Comparison of ENCODE assay signal across 24 mouse cellular contexts in genomic region chr12:31532054-31532453, GRCm38 (mm10). TPM values are rescaled to one million over a fixed set of nuclear protein-coding genes. Genes with fewer than 3 reads are reported as not detected.
DNase-seq lines count a peak whose midpoint lies in the region; ATAC-seq and TF ChIP-seq lines count a peak whose summit lies in the region.
"Had no signal": no experiment of that assay in that cellular context is flagged by ENCODE, and none has a peak within 500 bp of the region (broad histone marks: within the 10 kb centered on the region; RNA-seq: fewer than 3 reads in every experiment).

No protein-coding gene starts in this region.

- TF ChIP-seq POLR2A in ES-Bruce4 (IDR thresholded peaks at IDR 0.05; ENCODE audit: insufficient read depth, low read length), result no peak

- no peak for TF ChIP-seq EP300 in ES-Bruce4 (IDR thresholded peaks at IDR 0.05; ENCODE audit: insufficient read depth, low read depth, low read length)

- peak; percentile 55 for DNase-seq in heart, adult 11 months
- DNase-seq in heart, embryonic 10.5 days (ENCODE audit: low spot score), result no peak
- DNase-seq in limb, embryonic 10.5 days (ENCODE audit: low spot score), result no peak
- peak; percentile 41 for DNase-seq in layer of hippocampus, adult 9-11 months
- DNase-seq: adrenal gland, postnatal 14 days; cerebellum, adult 2 months; cerebellum, postnatal 36 days; embryo, embryonic 11 days; gastrocnemius, adult 2 months; kidney, adult 8-10 months; kidney, postnatal 25 days; lung, adult 18-20 months; lung, postnatal 10 days; thymus, adult 18-20 months had no signal

- H3K9me3 ChIP-seq in heart, embryonic 10.5 days, result no peaks in the 10 kb centered on the region
- H3K9me3 ChIP-seq in limb, embryonic 12.5 days, result no peaks in the 10 kb centered on the region
- no peaks in the 10 kb centered on the region for H3K9me3 ChIP-seq in limb, embryonic 10.5 days (replicated peaks)
- no peaks in the 10 kb centered on the region for H3K9me3 ChIP-seq in ES-Bruce4 (replicated peaks; ENCODE audit: control insufficient read depth, insufficient read depth, low read length, poor library complexity, severe bottlenecking)
- H3K9me3 ChIP-seq in heart, embryonic 11.5 days (replicated peaks; ENCODE audit: control insufficient read depth, low read length), result no peaks in the 10 kb centered on the region
- H3K9me3 ChIP-seq: embryonic facial prominence, embryonic 15.5 days; intestine, embryonic 15.5 days; liver, embryonic 12.5 days; midbrain, embryonic 10.5 days had no signal

- no peak overlapping the region for H3K27ac ChIP-seq in heart, embryonic 10.5 days
- no peak overlapping the region for H3K27ac ChIP-seq in limb, embryonic 12.5 days
- H3K27ac ChIP-seq in limb, embryonic 10.5 days, result no peak overlapping the region
- no peak overlapping the region for H3K27ac ChIP-seq in ES-Bruce4 (ENCODE audit: insufficient read depth, low read length)
- H3K27ac ChIP-seq in heart, embryonic 11.5 days (ENCODE audit: low read depth, low read length), result no peak overlapping the region
- H3K27ac ChIP-seq: embryonic facial prominence, embryonic 15.5 days; gastrocnemius, adult 2 months; intestine, embryonic 15.5 days; liver, embryonic 12.5 days; midbrain, embryonic 10.5 days had no signal

- H3K36me3 ChIP-seq in heart, embryonic 10.5 days, result no peaks in the 10 kb centered on the region
- no peaks in the 10 kb centered on the region for H3K36me3 ChIP-seq in limb, embryonic 12.5 days
- no peaks in the 10 kb centered on the region for H3K36me3 ChIP-seq in limb, embryonic 10.5 days
- H3K36me3 ChIP-seq in ES-Bruce4 (ENCODE audit: control insufficient read depth, insufficient read depth, low read length, poor library complexity, severe bottlenecking), result no peaks in the 10 kb centered on the region
- H3K36me3 ChIP-seq in heart, embryonic 11.5 days (ENCODE audit: control insufficient read depth, insufficient read depth, low read length), result no peaks in the 10 kb centered on the region
- H3K36me3 ChIP-seq: embryonic facial prominence, embryonic 15.5 days; intestine, embryonic 15.5 days; liver, embryonic 12.5 days; midbrain, embryonic 10.5 days had no signal

- 73% methylated on average over 14 of the region's 14 CpGs for WGBS in heart, embryonic 10.5 days
- 63% methylated on average over 14 of the region's 14 CpGs for WGBS in limb, embryonic 12.5 days
- 70% methylated on average over 14 of the region's 14 CpGs for WGBS in limb, embryonic 10.5 days
- WGBS in heart, embryonic 11.5 days (ENCODE audit: insufficient replicate concordance), result 68% methylated on average over 14 of the region's 14 CpGs

- H3K4me2 ChIP-seq in limb, embryonic 12.5 days, result peak overlapping the region; percentile 17; the same call in 1 of the 2 replicates
- H3K4me2 ChIP-seq in heart, embryonic 11.5 days, result no peak overlapping the region; the same call in 1 of the 2 replicates
- H3K4me2 ChIP-seq: embryonic facial prominence, embryonic 15.5 days; intestine, embryonic 15.5 days; liver, embryonic 12.5 days had no signal

- H3K4me1 ChIP-seq in heart, embryonic 10.5 days, result peaks cover 8% of the 10 kb centered on the region
- H3K4me1 ChIP-seq in limb, embryonic 12.5 days (replicated peaks), result peaks cover 17% of the 10 kb centered on the region
- peaks cover 19% of the 10 kb centered on the region for H3K4me1 ChIP-seq in limb, embryonic 10.5 days
- H3K4me1 ChIP-seq in ES-Bruce4 (ENCODE audit: control insufficient read depth, insufficient read depth, low read length), result no peaks in the 10 kb centered on the region
- no peaks in the 10 kb centered on the region for H3K4me1 ChIP-seq in heart, embryonic 11.5 days (ENCODE audit: control insufficient read depth, insufficient read depth, low read length)
- H3K4me1 ChIP-seq: embryonic facial prominence, embryonic 15.5 days; intestine, embryonic 15.5 days; liver, embryonic 12.5 days had no signal

- H3K27me3 ChIP-seq in heart, embryonic 10.5 days (ENCODE audit: insufficient read depth, poor library complexity, severe bottlenecking), result no peaks in the 10 kb centered on the region
- H3K27me3 ChIP-seq in limb, embryonic 12.5 days, result peaks cover 4% of the 10 kb centered on the region; the same call in 1 of the 2 replicates
- no peaks in the 10 kb centered on the region for H3K27me3 ChIP-seq in limb, embryonic 10.5 days (ENCODE audit: low read depth, poor library complexity, severe bottlenecking)
- no peaks in the 10 kb centered on the region for H3K27me3 ChIP-seq in ES-Bruce4 (ENCODE audit: control insufficient read depth, insufficient read depth, low read length, poor library complexity, severe bottlenecking)
- H3K27me3 ChIP-seq in heart, embryonic 11.5 days (ENCODE audit: control insufficient read depth, insufficient read depth, low read length), result no peaks in the 10 kb centered on the region
- H3K27me3 ChIP-seq: CH12.LX; embryonic facial prominence, embryonic 15.5 days; intestine, embryonic 15.5 days; liver, embryonic 12.5 days had no signal

- ATAC-seq in limb, embryonic 12.5 days (ENCODE audit: insufficient number of reproducible peaks, insufficient read depth, low FRiP score, low TSS enrichment, low read depth), result no peak
- no peak for ATAC-seq in heart, embryonic 11.5 days (replicated peaks; ENCODE audit: insufficient number of reproducible peaks, low FRiP score, low TSS enrichment)
- ATAC-seq: hindbrain, embryonic 16.5 days; intestine, embryonic 15.5 days; liver, embryonic 12.5 days; Patski had no signal

- H3K4me3 ChIP-seq in heart, embryonic 10.5 days, result no peak overlapping the region
- no peak overlapping the region for H3K4me3 ChIP-seq in limb, embryonic 12.5 days (replicated peaks)
- no peak overlapping the region for H3K4me3 ChIP-seq in limb, embryonic 10.5 days
- H3K4me3 ChIP-seq in ES-Bruce4 (ENCODE audit: low read depth, low read length), result peak overlapping the region; percentile 29
- H3K4me3 ChIP-seq in heart, embryonic 11.5 days (ENCODE audit: low read depth, low read length), result no peak overlapping the region
- H3K4me3 ChIP-seq: embryonic facial prominence, embryonic 15.5 days; gastrocnemius, adult 2 months; intestine, embryonic 15.5 days; liver, embryonic 12.5 days; midbrain, embryonic 10.5 days had no signal

- H3K9ac ChIP-seq in limb, embryonic 12.5 days (replicated peaks), result no peak overlapping the region
- no peak overlapping the region for H3K9ac ChIP-seq in ES-Bruce4 (ENCODE audit: low read depth, poor library complexity, severe bottlenecking)
- no peak overlapping the region for H3K9ac ChIP-seq in heart, embryonic 11.5 days (ENCODE audit: low read depth, low read length)
- H3K9ac ChIP-seq: embryonic facial prominence, embryonic 15.5 days; intestine, embryonic 15.5 days; liver, embryonic 12.5 days had no signal

- no peak for TF ChIP-seq CTCF in ES-Bruce4 (IDR thresholded peaks at IDR 0.05; ENCODE audit: low read depth, low read length)

RNA-seq across cellular contexts. Expression of gene Slc26a4, which starts 27.7 kb away (rescaled TPM):
- polyA plus RNA-seq in heart, embryonic 10.5 days (2016; fragmentation: Nextera tagmentation; extraction: Ambion mirVana), result 0.05 and 0.18 TPM in 2 replicates
- 0.06 and 0.09 TPM in 2 replicates for polyA plus RNA-seq in limb, embryonic 12.5 days (2016; fragmentation: Nextera tagmentation; extraction: Ambion mirVana)
- 0.05 and 0.15 TPM in 2 replicates for polyA plus RNA-seq in limb, embryonic 10.5 days (2016; fragmentation: Nextera tagmentation; extraction: Ambion mirVana)
- polyA plus RNA-seq in ES-Bruce4 (2011; ENCODE audit: insufficient read depth, insufficient read length, low read depth, missing spikeins), result not detected in 2 replicates
- polyA plus RNA-seq in heart, embryonic 11.5 days (2014; fragmentation: Nextera tagmentation; extraction: Ambion mirVana), result 0.19 TPM in 1 of 2 replicates, not detected in the other
- polyA plus RNA-seq: cerebellum, adult 2 months; liver, embryonic 12.5 days; midbrain, embryonic 10.5 days had no signal

RNA-seq across cellular contexts. Expression of gene Cbll1, which starts 32.6 kb away (rescaled TPM):
- 10.6 and 12.6 TPM in 2 replicates for polyA plus RNA-seq in heart, embryonic 10.5 days (2016; fragmentation: Nextera tagmentation; extraction: Ambion mirVana)
- polyA plus RNA-seq in limb, embryonic 12.5 days (2016; fragmentation: Nextera tagmentation; extraction: Ambion mirVana), result 12.1 and 12.5 TPM in 2 replicates
- 17.1 and 18.7 TPM in 2 replicates for polyA plus RNA-seq in limb, embryonic 10.5 days (2016; fragmentation: Nextera tagmentation; extraction: Ambion mirVana)
- polyA plus RNA-seq in ES-Bruce4 (2011; ENCODE audit: insufficient read depth, insufficient read length, low read depth, missing spikeins), result 45.3 and 47.6 TPM in 2 replicates
- polyA plus RNA-seq in heart, embryonic 11.5 days (2014; fragmentation: Nextera tagmentation; extraction: Ambion mirVana), result 11.8 and 16.3 TPM in 2 replicates

Comparison
In these comparisons a context has a peak if more than half of its experiments do, and no peak if none do; other contexts are left out.
1. DNase-seq: peak in heart, adult 11 months (single experiment) and layer of hippocampus, adult 9-11 months (single experiment); none in heart, embryonic 10.5 days (single experiment) and limb, embryonic 10.5 days (single experiment).